Mouse (Mus musculus) CD8-positive naive resting alpha-beta T cell, adult 2 months (primary cell): ENCODE measurements around the gene Dglucy.

Source experiments
- DNase-seq, 2 experiments: peaks; one replicate each; pipeline ENCODE4 v3.0.0; 2022; ENCODE audit warnings: low read depth in 2 of 2, low spot score in 2 of 2

Gene Dglucy

DNA sequence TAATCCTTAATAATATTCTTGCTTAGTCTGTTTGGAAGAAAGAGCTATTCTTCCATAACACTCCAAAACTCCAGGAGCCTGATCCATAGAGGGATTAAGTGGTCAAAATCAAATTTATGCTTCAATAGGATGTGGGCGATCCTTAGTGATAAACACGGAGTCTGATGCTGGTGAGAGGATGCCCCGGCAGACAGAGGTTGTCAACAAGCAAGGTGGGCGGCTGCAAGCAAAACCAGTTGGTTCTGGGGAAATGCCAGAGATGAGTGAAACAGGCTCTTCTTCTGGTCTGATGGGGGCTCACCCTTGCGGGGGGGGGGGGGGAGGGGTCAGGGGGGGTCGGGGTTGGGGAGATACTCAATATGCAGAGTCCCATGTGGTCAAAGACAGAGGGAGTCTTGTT lies 97.1 kb downstream of the Dglucy start:
- DNase-seq, result no peak

DNA sequence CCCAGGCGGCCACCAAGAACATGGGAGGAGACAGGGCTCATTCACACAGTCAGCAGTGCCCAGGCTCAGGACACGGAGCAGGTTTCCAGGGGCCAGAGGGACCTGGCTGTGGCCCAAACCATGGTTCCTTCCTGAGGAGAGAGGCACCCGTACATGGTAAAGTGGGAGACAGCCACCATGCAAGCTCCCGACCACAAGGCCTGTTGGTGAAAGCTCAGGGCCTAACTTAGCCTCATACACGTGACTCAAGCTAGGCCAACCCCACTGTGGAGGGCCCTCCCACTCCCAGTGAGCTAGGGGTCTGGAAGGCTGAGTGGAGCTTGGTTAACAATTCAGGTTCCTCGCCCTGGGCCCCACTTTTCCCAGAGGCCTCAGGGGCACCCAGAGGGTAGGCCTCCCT lies 99.1 kb downstream of the Dglucy start:
- DNase-seq, result no peak

DNA sequence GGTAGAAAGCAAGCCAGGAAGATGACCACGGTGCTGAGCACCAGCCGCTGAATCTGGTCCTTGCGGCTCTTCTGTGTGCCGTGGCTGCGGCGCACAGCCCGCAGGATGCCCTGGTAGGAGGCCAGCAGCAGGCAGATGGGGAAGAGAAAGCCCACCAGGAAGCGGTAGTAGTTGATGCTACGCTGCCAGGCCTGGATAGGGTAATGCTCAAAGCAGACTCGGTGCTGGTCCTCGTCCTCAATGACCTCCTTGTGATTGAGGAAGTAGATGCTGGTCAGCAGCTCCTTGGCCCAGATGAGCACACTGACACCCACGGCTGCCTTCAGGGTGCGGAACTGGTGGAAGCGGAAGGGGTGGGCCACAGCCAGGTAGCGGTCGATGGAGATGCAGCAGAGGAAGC lies 99.7 kb downstream of the Dglucy start:
- DNase-seq, result no peak

DNA sequence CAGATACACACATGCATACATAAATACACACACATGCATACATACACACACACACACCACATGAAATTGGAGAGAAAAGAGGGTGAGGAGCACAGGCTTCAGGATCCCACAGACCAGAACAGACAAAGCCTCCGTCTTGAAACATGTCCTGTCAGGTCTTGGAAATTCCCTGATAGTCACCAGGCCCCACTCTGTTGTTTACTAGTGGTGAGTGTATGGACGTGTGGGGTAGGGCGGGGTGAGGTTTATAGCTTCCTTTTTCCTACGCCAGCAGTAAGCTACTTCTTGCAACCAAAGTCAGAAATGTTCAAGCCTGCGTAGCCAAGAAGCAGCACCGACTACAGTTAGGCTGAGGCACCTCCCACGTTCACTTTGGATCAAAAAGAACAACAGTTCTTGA lies 104.3 kb downstream of the Dglucy start:
- peak; percentile 74 to 79 for DNase-seq

DNA sequence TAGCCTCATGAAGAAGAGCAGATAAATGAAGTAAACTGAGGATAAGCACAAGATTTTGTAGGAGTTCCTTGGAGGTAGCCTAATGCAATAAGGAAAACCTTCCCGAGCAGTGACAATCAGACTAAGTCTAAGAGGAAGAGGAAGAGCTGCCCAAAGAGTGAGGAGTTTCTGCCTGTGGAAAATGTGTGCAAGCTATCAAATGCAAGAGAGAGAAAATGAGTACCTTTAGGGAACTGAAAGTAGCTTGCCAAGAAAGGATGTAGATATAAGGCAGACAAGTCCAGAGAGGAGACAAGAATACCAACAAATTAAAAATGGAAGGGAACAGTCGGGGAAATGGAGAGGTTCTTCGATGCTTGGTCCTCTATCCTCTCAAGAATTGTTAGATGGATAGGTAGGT lies 106.7 kb downstream of the Dglucy start:
- DNase-seq, result no peak

DNA sequence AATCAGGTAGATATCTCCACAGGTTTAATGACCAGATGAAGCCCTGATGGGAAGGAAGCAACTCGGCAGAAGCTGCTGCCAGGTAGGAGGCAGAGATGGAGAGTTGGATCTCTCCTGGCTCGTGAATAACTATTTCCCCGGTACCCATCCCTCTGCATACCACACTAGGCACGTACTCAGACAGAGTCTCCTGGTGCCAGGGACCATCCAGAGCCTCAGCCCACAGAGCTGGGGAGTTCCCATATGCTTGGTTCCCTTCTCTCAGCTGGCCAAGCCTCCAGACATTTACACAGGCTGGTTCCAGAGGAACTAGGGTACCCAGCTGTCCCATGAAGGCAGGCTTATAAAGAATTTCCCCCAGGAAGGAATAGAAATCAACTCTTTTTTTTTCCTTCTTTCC lies 108.0 kb downstream of the Dglucy start:
- DNase-seq, result no peak

DNA sequence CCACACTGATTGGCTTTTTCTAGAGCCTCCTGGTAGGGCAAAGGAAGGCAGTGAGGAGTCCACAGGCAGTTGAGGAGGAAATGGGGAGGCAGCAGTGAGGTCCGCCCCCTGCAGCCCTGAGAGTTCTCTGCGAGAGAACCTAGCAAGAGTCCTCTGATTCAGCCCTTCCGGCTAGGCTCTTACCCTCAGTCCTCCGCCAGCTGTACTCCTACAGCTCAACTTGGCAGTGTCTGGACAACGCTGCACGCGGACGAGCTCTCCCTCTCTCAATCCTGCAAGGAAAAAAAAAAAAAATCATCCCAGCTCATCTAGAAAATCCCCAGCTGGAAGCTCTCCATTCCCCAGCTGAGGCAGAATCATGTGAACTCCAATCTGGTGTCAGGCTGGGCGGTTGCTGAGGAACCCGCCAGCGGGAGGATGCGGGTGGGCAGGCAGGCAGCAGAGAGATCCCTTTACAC lies 109.0 kb downstream of the Dglucy start:
- peak; percentile 44 to 50 for DNase-seq

DNA sequence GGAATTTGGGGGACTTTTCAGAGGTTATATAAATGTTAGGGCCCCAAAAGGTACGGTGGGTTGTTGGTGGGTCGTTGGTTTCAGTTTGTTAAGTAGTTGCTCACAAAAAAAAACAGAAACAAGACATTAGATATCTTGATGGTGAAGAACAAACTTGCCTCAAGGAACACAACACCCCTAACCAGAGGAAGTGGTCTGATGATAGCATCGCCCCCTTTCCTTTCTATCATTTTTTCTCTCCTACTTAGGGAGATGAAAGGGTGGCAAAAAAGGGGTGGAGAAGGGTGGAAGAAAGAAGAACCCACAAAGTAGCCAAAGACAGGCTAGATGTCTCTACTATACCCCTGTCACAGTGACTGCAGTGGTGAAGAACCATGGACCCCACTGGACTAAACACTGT lies 111.7 kb downstream of the Dglucy start:
- DNase-seq, result peak in 1 of 2 experiments; percentile 29

DNA sequence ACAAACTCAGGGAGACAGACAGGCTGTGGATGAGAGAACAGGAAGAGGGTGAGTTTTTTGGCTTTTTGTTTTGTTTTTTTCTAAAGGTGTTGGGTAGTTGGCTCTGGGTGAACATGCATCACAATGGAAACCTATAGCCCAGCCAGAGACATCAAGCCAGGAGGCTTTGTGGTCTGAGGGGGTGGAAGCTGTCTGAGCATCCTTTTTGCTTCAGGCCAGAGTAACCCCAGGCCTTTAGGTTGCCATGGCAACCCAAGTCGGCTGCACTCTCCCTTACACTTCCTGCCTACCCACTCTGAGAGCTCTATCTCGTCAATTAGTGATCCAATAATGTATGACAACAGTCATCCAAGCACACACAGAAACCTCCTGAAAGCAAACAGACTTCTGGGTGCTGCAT lies 116.6 kb downstream of the Dglucy start:
- DNase-seq, result peak; percentile 68 to 73

DNA sequence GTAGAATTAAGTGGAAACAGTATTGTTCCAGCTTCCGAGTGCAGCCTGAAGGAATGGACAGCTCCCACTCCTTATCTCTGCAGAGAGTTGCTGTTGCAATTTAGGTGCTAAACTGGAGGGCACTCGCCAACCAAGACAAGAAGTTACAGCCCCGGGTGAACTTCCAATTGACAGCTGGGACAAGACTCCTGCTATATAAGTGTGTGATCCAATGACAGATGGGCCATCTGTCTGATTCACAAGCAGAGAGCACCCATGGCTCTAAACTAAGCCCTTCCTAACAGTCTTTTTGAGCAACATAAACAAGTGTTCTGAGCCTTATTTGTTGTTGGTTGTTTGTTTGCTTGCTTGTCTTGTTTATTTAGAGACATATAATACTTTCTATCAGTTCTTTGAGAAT lies 117.8 kb downstream of the Dglucy start:
- no peak for DNase-seq

DNA sequence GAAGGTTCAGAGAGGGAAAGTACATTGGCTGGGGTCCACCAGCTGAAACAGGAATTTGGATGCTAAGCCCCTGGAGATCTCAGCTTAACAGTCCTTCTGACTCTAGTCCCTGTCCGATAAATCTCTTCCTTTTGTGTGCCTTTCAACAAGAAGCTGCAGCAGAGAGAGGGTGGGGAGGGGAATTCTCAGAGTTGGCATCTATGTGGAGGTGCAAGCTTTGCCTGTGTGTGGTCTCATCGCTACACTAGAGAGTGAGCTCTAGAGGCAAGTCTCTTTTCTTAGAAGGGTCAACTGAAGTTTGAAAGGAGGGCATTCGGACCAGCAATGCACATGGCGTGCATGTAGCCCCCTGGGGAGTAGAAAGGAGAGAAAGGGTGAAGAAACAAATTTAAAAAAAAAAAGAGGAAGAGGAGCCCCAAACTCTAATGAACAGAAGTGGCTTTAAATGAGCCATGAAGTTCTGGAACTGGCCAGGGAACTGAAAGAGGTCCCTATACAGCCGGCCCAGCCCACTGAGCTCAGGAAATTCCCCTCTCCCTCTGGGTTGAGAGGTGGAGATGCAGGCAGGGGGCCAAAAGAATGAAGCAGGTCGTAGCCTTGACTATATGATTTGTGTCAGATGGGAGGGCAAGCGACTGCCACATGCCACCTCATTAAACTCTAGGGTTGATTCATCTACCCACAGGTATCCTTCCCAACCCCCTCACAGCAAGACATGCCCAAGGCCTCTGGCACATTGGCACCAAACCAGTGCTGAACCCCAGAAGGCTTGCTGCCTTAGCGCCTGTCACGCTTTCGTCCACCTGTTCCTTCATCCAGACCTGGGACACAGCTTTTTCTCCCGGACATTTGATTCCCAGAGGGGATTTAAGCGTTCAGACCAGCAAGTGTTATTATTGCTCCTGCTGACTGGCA lies 119.1 kb downstream of the Dglucy start:
- DNase-seq, result no peak

DNA sequence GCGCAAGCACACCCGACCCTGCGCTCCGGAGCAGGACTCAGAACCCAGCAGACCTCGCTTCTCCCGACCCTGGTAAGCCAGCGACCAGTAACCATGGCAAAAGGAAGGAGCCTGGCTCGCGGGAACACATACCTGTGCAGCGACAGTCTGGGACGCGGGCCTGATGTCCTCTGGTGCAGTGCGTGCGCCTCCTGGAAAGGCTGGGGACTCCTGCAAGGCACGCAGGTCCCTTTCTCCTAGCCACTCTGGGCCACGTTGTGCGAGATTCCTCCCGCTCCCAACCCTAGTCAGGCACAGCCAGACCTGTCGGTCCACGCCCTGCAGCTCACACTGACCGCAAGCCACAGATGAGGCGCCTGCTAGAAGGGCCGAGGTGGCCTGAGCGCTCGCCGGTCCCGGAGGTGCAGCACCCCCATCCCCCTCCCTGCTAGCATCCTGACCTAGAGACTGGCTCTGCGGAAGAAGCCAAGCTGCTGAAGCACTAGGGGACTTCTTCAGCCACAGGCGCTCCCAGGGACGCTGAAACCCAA lies 120.3 kb downstream of the Dglucy start:
- no peak for DNase-seq

DNA sequence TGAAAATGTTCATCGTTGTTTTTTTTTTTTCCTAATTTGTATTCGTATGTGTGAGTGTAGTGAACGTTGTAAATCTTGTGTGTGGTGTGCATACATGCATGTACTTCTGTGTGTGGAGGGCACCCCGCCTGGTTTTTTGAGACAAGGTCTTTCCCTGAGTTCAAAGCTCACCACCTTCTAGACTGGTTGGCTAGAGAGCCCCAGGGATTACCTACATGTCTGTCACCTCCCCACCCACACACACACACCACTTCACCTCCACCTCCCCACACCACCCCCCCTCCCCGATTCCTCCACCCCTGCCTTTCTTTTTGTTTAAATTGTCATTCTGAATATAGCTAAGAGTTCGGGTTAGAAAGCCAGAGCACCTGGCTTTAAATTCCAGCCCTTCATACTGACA lies 122.0 kb downstream of the Dglucy start:
- DNase-seq, result no peak

DNA sequence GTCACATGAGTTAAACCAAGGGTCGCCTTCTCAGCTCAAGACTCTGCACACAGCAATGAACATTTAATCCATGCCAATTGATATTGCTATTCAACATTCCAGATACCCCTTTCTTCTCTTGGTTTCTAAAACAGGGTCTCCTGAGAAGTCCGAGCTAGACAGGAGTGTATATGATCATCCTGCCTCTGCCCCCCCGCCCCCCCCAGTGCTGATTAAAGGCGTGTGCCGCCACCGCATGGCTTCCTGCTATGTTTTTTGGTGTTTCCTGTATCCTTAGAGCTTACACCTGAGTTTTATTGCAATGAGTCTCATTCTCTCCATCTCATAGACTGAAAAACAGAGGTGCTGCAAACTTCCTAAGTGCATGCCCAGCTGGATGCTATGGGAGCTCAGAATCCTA lies 122.5 kb downstream of the Dglucy start:
- no peak for DNase-seq

DNA sequence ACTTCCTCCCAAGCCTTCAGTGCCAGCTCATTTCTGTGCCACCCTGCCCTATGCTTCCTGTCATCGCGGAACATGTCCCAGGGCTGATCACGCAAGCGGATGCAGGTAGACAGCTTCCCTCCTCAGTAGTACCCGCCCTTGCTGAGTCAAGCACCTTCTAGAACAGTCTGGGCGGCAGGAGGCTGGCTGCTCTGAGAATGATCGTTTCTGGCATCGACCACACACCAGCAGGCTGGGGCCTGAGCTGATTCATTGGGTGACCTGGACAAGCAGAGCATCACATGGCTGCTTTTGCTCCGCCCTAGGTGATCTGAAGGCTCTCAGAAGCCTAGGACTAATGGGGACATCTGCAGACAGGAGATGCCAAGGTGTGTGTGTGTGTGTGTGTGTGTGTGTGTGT lies 124.9 kb downstream of the Dglucy start:
- DNase-seq, result peak; percentile 83 to 87

DNA sequence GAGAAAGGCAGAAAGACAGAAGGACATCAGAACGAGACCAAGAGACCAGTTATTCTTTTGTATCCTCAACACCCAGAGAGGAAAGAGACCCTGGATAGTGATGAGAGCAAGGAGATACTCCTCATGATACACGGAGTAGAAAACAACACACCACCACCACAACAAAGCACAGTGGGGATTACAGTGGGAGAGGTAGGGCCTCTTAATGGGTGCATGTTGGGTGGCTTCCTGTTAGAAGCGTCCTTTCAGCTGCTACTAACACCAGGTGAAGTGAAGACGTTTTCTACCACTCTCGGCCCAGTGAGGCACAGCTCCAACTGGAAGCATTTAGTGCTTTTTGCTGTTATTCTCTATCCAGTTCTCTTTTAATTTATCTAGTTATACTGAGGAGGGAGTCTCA lies 128.0 kb downstream of the Dglucy start:
- DNase-seq, result peak in 1 of 2 experiments; percentile 40

DNA sequence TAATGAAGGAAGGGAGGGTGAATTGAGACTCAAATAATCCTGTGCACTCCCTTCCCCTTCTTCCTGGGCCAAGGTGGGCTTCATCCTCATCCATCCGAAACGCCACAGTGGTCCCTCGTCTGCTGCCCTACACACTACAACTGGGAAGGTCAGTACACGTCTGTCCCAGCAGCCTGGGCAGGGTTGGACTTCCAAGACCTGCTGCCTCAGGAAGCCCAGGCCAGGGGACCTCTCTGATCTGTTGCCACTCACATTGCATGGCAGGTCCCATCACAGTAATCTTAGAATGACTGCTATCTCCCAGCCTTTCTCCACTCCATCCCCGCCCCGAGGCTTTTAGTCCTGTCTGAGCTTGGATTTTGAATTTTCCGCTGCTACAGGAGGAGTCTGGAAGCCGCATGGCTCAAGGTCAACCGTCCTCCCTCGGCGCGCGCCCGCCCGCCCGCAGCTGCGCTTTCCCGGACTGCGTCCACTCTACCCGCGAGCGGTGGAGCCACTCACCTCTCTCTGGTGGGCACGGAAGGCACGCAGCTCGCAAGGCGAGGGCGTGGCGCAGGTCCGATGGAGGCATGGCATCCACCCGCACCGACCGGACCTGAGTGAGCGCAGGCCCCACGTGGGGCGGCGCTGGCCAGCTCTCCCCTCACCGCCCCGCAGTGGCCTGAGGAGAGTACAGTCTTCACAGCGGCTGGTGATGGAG lies 128.9 kb downstream of the Dglucy start, which contains the start of gene Gpr68:
Gene Gpr68 (minus strand): TSS at position 601 of the 700 bp plus-strand sequence.
- no peak for DNase-seq

DNA sequence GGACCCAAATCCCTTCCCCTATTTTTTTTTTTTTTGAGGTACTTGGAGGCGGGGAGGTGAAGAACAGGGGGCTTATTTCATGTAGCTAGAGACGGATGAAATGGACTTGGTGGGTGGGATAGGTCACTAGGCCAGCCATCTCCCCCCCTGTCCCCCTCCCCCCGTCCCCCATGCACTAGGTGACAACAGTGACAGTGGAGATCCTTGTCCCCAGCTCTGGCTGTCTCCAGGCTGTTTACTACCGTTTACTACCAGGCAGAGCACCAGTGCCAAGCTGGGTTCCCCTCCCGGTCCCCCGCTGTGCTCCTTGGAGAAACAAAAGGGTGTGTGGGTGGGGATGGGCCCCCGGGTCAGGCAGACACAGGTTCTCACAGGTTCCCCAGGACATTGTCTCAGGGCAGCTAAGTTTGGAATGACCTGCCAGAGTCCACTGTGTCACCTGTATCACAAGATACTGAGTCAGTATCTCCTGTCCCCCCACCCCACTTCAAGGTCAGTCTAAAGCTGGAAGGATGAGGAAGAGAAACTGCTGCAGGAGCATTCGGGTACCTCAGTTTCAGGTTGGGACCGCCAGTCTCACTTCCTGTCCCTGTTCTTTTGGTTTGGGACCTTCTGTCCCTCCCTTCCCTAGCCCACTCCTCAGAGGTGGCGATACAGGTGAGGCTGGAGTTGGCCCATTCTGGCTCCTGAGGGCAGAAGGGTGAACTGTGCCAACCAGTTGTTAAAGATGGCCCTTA lies 129.6 kb downstream of the Dglucy start:
- DNase-seq, result no peak

DNA sequence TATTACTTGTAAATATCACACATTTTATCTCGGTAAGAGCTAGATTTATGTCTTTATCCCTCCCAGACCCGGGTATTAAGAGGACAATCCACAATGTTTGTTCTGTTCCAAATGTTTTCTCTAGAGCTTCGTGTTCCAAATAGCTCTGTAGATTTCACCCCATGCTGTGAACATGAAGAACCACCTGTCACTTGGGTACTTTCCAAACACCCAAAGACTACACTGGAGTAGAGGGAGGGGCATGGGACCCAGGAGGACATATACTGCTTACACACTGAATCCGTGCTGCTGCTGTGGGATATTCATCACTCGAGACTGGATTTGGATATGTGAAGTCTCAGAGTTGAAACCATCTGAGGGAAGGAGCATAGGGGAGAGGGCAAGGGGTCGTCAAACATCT lies 130.9 kb downstream of the Dglucy start:
- DNase-seq, result no peak

DNA sequence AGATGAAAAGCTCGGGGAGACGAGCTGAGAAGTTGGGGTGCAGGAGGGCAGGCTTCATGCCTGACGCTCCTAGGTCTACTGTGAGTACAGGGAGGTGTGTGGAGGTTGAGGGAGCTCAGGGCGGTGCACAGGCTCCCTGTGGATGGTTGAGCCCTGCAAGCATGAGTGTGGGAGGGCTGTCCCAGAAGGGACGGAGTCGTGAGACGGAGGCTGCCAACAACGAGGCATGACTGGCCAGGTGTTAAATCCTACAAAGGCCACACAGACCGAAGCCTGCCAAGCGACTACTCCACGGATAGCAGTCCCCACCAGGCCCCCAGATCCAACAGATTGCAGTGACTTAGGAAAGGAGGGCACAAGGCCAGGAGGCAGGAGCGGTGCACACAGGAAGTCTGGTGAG lies 131.9 kb downstream of the Dglucy start:
- DNase-seq, result no peak

DNA sequence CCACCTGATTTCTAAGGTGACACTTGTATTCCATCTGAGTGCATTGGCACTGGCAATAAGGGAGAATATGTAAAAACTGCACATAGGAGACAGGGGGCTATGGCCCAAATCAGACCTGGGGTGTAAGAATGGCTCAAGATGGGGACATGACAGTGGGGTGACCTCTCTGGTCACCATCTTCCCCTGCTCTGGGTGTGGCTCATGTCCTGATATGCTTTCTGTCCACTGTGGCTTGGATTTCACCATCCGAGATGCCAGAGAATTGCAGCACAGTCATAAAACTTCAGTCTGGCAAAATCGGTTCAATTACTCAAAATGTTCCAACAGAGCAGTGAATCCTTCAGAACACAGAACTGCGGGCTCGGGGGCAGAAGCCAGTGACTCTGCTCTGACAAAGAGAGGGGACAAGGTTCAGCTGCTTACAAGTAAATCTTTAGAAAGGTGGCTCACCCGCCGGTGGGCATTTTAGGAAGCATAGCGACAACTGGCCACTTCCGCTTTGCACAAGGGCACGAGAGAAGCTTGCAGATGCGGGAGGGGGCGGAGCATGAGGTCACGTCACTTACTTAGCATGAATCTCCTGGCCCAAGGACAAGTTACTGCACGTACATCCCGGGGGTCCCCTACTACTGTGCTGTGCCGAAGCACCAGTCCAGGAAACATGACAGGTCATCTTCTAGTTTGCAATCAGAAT lies 145.9 kb downstream of the Dglucy start:
- DNase-seq, result no peak
